Comparison of ENCODE assay signal across 8 mouse cellular contexts in the genomic region with DNA sequence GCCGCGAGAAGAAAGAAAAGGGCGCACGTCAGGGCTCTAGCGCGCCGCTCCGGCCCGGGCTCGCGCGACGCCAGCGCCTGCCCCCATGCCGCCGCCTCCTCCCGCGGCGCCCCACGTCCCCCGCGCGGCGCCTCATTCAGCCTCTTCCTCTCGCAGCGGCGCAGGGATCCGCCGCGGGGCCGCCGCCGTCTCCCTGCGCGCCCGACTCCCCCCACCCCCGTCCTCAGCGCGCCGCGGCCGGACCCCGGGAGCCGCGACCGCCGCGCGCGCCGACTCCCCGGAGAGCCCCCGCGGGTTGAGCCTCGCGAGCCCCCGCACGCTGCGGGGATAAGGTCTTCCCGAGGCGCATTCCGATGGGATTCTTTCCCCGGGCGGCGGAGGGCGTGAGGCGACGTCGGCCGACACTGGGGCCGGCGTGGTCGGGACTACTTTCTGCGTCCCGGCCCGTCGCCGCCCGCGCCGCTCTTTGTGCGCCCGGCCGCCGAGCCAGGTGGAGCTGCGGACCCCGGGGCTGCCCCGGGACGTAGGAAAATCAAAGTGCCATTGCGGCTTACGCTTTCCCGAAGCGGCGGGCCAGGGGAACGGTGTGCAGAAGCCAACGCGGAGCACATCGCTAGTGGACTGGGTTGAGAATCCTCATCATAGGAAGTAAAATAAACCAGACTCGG. TPM values are rescaled to one million over a fixed set of nuclear protein-coding genes. Genes with fewer than 3 reads are reported as not detected.
A peak's percentile ranks its signal among the peaks of the same experiment; 100 is the strongest.
DNase-seq lines count a peak whose midpoint lies in the region; ATAC-seq and TF ChIP-seq lines count a peak whose summit lies in the region.

A gene (minus strand): TSS at position 148 of the 668 bp plus-strand sequence.

- peak within 1 kb of the TSS; percentile 82 for H3K4me2 ChIP-seq in heart, embryonic 12.5 days
- H3K4me2 ChIP-seq in kidney, postnatal 0 days (ENCODE audit: low read length), result peak within 1 kb of the TSS; percentile 65

- no peaks in the 10 kb centered on the region for H3K27me3 ChIP-seq in C2C12 (ENCODE audit: control insufficient read depth, insufficient read depth, insufficient read length)
- no peaks in the 10 kb centered on the region for H3K27me3 ChIP-seq in heart, embryonic 12.5 days (replicated peaks)
- H3K27me3 ChIP-seq in kidney, postnatal 0 days (ENCODE audit: insufficient read depth, low read length), result no peaks in the 10 kb centered on the region
- H3K27me3 ChIP-seq in liver, adult 2 months (ENCODE audit: control insufficient read depth, insufficient read depth, low read length), result no peaks in the 10 kb centered on the region

- peaks cover 6% of the 10 kb centered on the region; the same call in 1 of the 2 replicates for H3K9me3 ChIP-seq in heart, embryonic 12.5 days (replicated peaks)
- no peaks in the 10 kb centered on the region for H3K9me3 ChIP-seq in kidney, postnatal 0 days (replicated peaks; ENCODE audit: low read length)

- H3K9ac ChIP-seq in heart, embryonic 12.5 days, result peak within 1 kb of the TSS; percentile 98
- peak within 1 kb of the TSS; percentile 98 for H3K9ac ChIP-seq in kidney, postnatal 0 days (ENCODE audit: low read depth, low read length)
- peak within 1 kb of the TSS; percentile 100 for H3K9ac ChIP-seq in liver, adult 2 months (ENCODE audit: low read depth, low read length)

- under 1% methylated on average over 87 of the region's 99 CpGs for WGBS in heart, embryonic 12.5 days
- under 1% methylated on average over 96 of the region's 99 CpGs for WGBS in kidney, postnatal 0 days
- WGBS in liver, adult 2 months, result 1% methylated on average over 80 of the region's 99 CpGs

- H3K27ac ChIP-seq in bone marrow macrophage, adult 2 months (ENCODE audit: insufficient read depth, low read depth, low read length), result peak within 1 kb of the TSS; percentile 76
- H3K27ac ChIP-seq in embryonic fibroblast, embryonic 13.5 days (ENCODE audit: insufficient read depth, low read length), result peak within 1 kb of the TSS; percentile 90
- peak within 1 kb of the TSS; percentile 95 for H3K27ac ChIP-seq in heart, embryonic 12.5 days (ENCODE audit: poor library complexity, severe bottlenecking)
- H3K27ac ChIP-seq in kidney, postnatal 0 days, result peak within 1 kb of the TSS; percentile 99
- H3K27ac ChIP-seq in liver, adult 2 months (replicated peaks; ENCODE audit: insufficient read depth, low read depth, low read length), result peak within 1 kb of the TSS; percentile 98

- H3K79me2 ChIP-seq in C2C12 (ENCODE audit: control insufficient read depth, insufficient read depth), result peaks cover 48% of the 10 kb centered on the region
- peaks cover 24% of the 10 kb centered on the region for H3K79me2 ChIP-seq in liver, adult 2 months (ENCODE audit: control insufficient read depth, insufficient read depth, low read length)

- peak within 1 kb of the TSS; percentile 76 for H3K4me3 ChIP-seq in C2C12 (ENCODE audit: insufficient read depth, poor library complexity, severe bottlenecking)
- H3K4me3 ChIP-seq in bone marrow macrophage, adult 2 months (ENCODE audit: insufficient read depth, low read length), result peak within 1 kb of the TSS; percentile 80
- peak within 1 kb of the TSS; percentile 78 for H3K4me3 ChIP-seq in embryonic fibroblast, embryonic 13.5 days (ENCODE audit: insufficient read depth, low read length)
- H3K4me3 ChIP-seq in heart, embryonic 12.5 days, result peak within 1 kb of the TSS; percentile 100
- H3K4me3 ChIP-seq in kidney, postnatal 0 days (replicated peaks; ENCODE audit: low read depth, low read length), result peak within 1 kb of the TSS; percentile 98
- H3K4me3 ChIP-seq in liver, adult 2 months (ENCODE audit: insufficient read depth, low read depth, low read length), result peak within 1 kb of the TSS; percentile 100

- no peaks in the 10 kb centered on the region for H3K36me3 ChIP-seq in C2C12 (ENCODE audit: control insufficient read depth, insufficient read depth)
- H3K36me3 ChIP-seq in heart, embryonic 12.5 days, result no peaks in the 10 kb centered on the region
- H3K36me3 ChIP-seq in kidney, postnatal 0 days (ENCODE audit: insufficient read depth, low read length), result no peaks in the 10 kb centered on the region
- H3K36me3 ChIP-seq in liver, adult 2 months (ENCODE audit: control insufficient read depth, insufficient read depth, low read length), result no peaks in the 10 kb centered on the region

- peak; percentile 90 for ATAC-seq in heart, embryonic 12.5 days (ENCODE audit: insufficient number of reproducible peaks, low FRiP score)
- peak; percentile 95 for ATAC-seq in kidney, postnatal 0 days (replicated peaks; ENCODE audit: low FRiP score, low read depth)
- peak; percentile 85 for ATAC-seq in monocyte, adult 5-6 weeks (replicated peaks; ENCODE audit: insufficient number of reproducible peaks, low FRiP score, low TSS enrichment, poor library complexity, severe bottlenecking)

- TF ChIP-seq POLR2A in bone marrow macrophage, adult 2 months (IDR thresholded peaks at IDR 0.05; ENCODE audit: borderline replicate concordance, low read depth, low read length), result peak; percentile 37; the same call in 1 of the 2 replicates
- TF ChIP-seq POLR2A in embryonic fibroblast, embryonic 13.5 days (IDR thresholded peaks at IDR 0.05; ENCODE audit: low read depth, low read length), result peak; percentile 82
- TF ChIP-seq POLR2A in liver, adult 2 months (IDR thresholded peaks at IDR 0.05; ENCODE audit: extremely low read depth, insufficient read depth, low read length), result peak; percentile 80

- peak within 1 kb of the TSS; percentile 85 for H3ac ChIP-seq in C2C12 (ENCODE audit: control insufficient read depth, insufficient read length, low read depth)

- DNase-seq in kidney, postnatal 0 days (ENCODE audit: low spot score), result peak; percentile 94
- DNase-seq in liver, adult 2 months (ENCODE audit: extremely low read depth, low read depth, low spot score), result peak; percentile 45
- peak; percentile 76 to 79 for DNase-seq in spleen, postnatal 36 days (ENCODE audit: low spot score in 2 of 2)

- peaks cover 7% of the 10 kb centered on the region for H3K4me1 ChIP-seq in bone marrow macrophage, adult 2 months (ENCODE audit: control insufficient read depth, insufficient read depth, low read length)
- H3K4me1 ChIP-seq in embryonic fibroblast, embryonic 13.5 days (ENCODE audit: control insufficient read depth, insufficient read depth, low read length), result peaks cover 4% of the 10 kb centered on the region; the same call in 1 of the 2 replicates
- H3K4me1 ChIP-seq in heart, embryonic 12.5 days (replicated peaks), result peaks cover 12% of the 10 kb centered on the region
- H3K4me1 ChIP-seq in kidney, postnatal 0 days (replicated peaks; ENCODE audit: insufficient read depth, low read length), result 0 out of 2 replicates have a peak, but pooled peaks cover under 1% of the 10 kb centered on the region
- peaks cover 14% of the 10 kb centered on the region for H3K4me1 ChIP-seq in liver, adult 2 months (ENCODE audit: control insufficient read depth, insufficient read depth, low read length)

- TF ChIP-seq CTCF in C2C12 (IDR thresholded peaks at IDR 0.05; ENCODE audit: control insufficient read depth, insufficient read depth, insufficient read length), result no peak
- TF ChIP-seq CTCF in bone marrow macrophage, adult 2 months (IDR thresholded peaks at IDR 0.05; ENCODE audit: low read depth, low read length), result no peak
- TF ChIP-seq CTCF in embryonic fibroblast, embryonic 13.5 days (IDR thresholded peaks at IDR 0.05; ENCODE audit: borderline replicate concordance, insufficient read depth, low read length), result no peak
- no peak for TF ChIP-seq CTCF in kidney, postnatal 0 days (IDR thresholded peaks at IDR 0.05; ENCODE audit: low read depth)
- no peak for TF ChIP-seq CTCF in liver, adult 2 months (IDR thresholded peaks at IDR 0.05; ENCODE audit: low read depth, low read length)

- peaks cover 41% of the 10 kb centered on the region for H3K79me3 ChIP-seq in C2C12 (ENCODE audit: low read depth)

TF ChIP-seq in C2C12, 6 proteins besides CTCF, POLR2A, EP300 and RAD21:
- TF ChIP-seq MAX (IDR thresholded peaks at IDR 0.05) (no peak), FOSL1 (IDR thresholded peaks at IDR 0.05; ENCODE audit: insufficient read depth, low read length, poor library complexity, severe bottlenecking) (no peak), CEBPB (IDR thresholded peaks at IDR 0.05; ENCODE audit: low read depth) (no peak), MYOD1 (IDR thresholded peaks at IDR 0.05; ENCODE audit: control insufficient read depth, insufficient read length, low read depth) (no peak), USF1 (IDR thresholded peaks at IDR 0.05; ENCODE audit: low read depth) (no peak), MYOG (IDR thresholded peaks at IDR 0.05; ENCODE audit: control insufficient read depth, extremely low read depth, insufficient read length) (no peak)

RNA-seq across cellular contexts. Expression of the gene that starts here (rescaled TPM):
- polyA plus RNA-seq in C2C12 (2012; fragmentation: generic; extraction: Trizol), result 5.9 TPM
- polyA plus RNA-seq in bone marrow macrophage, adult 2 months (2012; ENCODE audit: insufficient read depth, insufficient read length, missing spikeins), result 33.1 and 37.0 TPM in 2 replicates
- 58.4 and 88.3 TPM in 2 replicates for polyA plus RNA-seq in embryonic fibroblast, embryonic 13.5 days (2011; ENCODE audit: insufficient read length, low read depth, missing spikeins)
- 22.3 and 26.9 TPM in 2 replicates for polyA plus RNA-seq in heart, embryonic 12.5 days (2016; fragmentation: Nextera tagmentation; extraction: Ambion mirVana)
- polyA plus RNA-seq in kidney, postnatal 0 days (2015; fragmentation: Nextera tagmentation; extraction: Ambion mirVana), result 32.4 and 35.3 TPM in 2 replicates
- 48.2 and 54.3 TPM in 2 replicates for total RNA-seq in liver, adult 2 months (2014; rRNA removed)
- polyA plus RNA-seq in liver, adult 2 months (2012; rRNA removed), result 15.0 and 15.1 TPM in 2 replicates
- total RNA-seq in monocyte, adult 5-6 weeks (2017), result 32.0 to 57.1 TPM (median 39.6 TPM) in 3 replicates

Comparison
In these comparisons a context has a peak if more than half of its experiments do, and no peak if none do; other contexts are left out.
1. Peak in every context shown above with its lines: DNase-seq, ATAC-seq, H3K4me3 ChIP-seq and H3K27ac ChIP-seq.